Mouse (Mus musculus) testis, postnatal 10 days (tissue): ENCODE data around the gene Plekha8.

Source experiments
- DNase-seq: peaks from one replicate; pipeline ENCODE4 v3.0.0; 2021; ENCODE audit warnings: low spot score

Gene Plekha8

DNA sequence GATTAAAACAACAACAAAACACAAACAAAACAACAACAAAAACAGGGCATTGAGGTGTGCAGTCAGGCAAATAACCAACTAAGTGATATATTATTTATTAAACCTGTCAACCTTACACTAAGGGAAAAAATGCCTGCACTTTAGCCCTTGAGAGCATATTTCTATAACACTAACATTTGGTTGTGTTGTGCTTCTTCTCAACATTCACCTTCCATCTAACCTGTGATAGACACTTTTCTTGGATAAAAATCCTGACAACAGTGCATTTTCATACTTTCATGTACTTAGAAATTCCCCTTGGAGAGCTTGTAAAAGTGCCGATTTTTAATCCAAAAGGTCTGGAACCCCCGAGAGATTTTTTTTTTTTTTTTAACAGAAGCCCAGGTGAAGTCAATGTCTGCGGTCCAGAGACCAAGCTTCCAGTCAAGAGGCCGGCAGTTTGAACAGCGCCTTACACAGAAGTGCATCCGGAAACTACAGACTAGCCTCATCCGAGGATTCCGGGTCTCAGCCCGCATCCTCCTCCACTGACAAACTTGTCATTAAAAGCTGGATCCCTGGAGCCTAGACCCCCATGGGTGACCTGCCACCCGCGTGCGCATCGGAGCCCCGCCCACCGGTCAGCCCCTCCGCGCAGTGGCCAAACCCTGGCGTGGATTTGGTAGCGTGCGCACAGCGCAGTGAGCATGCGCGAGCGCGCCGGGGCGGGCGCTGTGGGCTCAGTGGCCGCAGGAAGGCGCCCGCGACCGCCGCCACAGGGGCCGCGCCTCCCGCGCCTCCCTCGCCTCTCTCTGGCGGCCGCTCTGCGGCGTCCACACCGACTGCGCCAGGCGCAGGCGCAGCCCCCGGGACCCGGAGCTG is at the start of gene Plekha8:
Plekha8 (plus strand) TSS at position 643 of the 861 bp plus-strand sequence.
- peak; percentile 96 for DNase-seq

DNA sequence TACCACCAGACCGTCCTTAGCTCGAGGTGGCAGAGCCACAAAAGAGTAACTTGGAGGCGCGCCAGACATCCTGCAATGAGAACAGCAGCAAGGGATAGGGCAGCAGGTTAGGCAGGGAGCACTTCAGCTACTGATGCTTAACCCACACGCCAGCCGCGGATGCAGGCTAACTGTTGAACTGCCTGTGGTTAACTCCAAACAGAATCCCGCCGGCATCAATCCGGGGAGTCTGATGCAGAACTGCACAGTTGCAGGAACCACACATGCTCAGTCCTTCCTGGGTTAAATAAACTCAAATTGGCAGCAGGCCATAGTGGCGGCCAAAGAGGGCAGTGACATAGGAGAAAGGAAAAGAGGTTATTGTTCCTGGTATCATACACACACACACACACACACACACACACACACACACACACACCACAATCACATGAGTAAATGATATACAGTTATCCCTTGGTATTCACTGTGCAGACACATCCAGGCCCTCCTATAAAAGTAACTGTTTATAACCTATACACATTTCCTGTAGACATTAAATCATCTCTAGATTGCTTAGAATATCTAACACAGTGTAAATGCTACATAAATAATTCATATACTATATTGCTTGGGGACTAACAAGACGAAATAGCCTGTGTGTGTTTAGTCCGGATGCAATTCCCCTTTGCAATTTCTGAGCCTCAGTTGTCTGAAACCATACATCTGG is 46.4 kb upstream of the Plekha8 start:
- DNase-seq, result peak; percentile 68

DNA sequence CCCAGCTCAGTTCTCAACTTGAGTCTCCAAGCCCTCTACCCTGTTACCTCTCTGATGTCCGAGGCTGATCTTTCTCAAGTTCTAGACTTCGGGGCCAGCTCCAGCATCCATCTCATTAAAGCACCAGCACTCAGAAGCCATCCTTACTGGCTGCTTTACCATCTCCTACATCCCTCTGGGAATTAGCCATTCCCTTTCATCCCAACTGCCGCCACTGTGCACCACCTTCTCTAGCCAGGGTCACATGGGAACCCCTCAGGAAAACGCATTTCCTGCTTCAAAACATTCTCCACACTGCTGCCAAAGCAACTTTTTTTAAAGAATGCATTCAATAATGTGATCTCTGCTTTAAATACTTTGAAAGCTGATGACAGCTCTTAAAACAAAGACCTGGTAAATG is 45.6 kb upstream of the Plekha8 start:
- no peak for DNase-seq

DNA sequence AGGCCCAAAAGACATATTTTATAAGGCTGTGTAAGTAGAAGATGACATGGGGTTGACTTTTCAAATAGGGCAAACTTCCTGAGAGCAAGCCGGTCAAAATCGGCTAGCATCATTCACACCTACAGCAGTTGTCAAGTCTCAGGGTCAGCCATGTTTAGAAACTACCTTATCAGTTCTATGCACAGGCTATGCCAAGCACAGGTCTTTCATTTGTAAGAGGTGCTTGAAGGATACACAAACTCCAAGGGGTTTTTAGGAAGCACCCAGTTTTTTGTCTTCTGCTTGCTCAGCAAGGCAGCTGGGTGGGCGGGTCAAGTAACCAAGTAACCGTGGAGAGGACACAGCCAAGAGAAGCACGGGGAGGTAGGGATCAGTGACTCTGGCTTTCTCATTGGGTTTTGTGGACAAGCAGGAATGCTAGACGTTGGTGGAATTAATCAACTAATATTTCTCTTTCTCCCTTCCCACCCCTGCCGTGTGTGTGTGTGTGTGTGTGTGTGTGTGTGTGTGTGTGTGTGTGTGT is 44.0 kb upstream of the Plekha8 start:
- DNase-seq, result no peak

DNA sequence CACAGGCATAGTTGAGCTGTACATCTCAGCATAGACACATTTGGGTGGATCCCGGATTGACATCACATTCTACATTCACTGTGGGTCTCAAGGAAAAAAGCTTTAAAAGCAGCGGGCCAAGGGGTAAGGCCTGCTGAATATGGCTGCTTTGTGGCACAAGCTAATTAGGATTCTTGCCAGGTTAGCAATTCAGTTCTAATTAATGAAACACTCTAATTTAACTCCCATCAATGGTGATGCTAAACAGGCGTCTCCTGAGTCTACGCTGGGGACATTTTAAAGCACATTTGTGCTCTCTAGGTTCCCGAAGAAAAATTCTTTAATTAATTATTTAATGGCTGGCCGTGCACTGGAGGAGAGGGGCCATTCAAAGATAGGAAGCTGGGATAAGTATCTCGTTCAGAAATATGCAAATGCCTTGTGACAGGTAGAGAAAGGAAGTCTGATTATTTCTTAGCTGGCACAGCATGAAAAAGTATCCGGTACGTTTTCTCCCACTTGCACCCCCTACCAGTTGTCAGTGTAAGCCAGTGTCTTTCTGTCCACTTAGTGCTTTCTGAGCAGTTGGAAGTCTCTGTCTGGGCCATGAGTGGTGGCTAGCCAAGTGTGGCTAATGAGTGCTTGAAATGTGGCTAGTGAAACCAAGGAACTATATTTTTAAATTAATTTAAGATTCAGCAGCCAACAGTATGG is 42.0 kb upstream of the Plekha8 start:
- no peak for DNase-seq

GRCm38 (mm10) chr6:54553632-54554031 is 41.3 kb upstream of the Plekha8 start:
- DNase-seq, result no peak

DNA sequence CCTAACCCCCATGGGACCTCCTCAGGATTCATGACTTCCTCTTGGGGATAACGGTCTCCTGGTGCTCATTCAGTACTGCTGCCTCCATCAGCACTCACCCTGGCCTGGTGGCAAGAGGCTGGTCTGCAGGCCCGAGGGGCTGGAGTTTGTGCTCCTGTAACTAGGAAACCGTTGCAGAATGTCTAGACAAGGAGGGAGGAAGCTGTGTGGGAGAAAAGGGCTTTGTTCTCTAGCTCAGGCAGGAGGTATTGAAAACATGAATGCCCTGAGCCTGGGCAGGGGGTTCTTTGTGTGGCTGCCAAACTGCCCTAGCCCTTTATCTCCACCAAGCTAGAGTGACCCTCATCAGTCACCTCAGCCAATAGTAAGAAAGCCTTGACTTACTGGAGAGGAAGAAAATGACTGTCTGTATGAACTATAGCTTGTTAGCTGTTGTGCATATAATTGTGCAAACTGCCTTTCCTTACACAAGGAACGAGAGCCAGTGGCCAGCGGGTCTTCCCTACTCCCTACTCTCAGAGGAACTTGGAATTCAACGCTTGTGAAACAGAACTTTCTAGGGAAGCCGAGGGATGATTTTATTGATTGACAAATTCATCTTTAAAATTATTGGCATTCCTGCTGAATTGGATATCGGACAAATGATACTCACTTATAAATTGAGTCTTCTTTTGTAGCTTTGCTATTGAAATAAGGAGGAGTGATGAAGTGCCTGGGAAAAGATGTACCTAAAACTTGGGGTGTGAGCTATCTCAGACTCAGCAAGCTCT is 40.4 kb upstream of the Plekha8 start:
- DNase-seq, result no peak

- no peak for DNase-seq
Measured at GRCm38 (mm10) chr6:54555816-54556215, 39.1 kb upstream of the Plekha8 start.

DNA sequence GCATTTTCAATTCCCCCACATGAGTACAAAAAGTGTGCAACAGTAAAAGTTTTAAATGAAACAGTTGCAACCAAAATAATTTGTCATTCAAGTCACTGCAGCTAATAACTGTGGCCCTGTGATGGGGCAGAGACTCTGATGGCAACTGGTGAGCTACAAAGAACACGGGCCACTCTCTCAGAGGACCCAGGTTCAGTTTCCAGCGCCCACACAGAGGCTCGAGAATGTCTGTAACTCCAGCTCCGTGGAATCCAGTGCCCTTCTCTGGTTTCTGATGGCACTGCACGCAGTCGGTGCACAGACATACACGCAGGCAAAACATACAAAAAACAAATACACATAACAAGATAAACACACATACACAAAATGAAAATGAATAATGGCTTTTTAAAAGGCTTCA is 37.2 kb upstream of the Plekha8 start:
- no peak for DNase-seq

DNA sequence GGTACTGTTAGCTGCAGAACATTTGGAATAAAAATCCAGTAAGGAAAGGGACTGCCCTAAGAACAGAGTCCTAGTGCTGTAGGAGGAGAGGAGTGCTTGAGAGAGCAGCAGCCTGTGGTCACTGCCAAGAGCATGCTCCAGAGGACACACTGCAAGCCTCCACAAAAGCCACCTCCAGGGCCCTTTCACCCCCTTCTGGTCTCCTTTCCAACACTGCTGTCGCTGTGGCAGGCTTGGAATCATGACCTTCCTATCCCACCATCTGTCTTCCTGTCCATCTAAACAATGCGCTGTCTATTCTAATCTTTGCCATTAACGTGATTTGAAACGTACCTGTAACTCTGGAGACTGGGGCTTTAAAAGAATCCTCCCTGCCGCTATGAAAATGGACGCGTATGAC is 36.4 kb upstream of the Plekha8 start:
- no peak for DNase-seq

DNA sequence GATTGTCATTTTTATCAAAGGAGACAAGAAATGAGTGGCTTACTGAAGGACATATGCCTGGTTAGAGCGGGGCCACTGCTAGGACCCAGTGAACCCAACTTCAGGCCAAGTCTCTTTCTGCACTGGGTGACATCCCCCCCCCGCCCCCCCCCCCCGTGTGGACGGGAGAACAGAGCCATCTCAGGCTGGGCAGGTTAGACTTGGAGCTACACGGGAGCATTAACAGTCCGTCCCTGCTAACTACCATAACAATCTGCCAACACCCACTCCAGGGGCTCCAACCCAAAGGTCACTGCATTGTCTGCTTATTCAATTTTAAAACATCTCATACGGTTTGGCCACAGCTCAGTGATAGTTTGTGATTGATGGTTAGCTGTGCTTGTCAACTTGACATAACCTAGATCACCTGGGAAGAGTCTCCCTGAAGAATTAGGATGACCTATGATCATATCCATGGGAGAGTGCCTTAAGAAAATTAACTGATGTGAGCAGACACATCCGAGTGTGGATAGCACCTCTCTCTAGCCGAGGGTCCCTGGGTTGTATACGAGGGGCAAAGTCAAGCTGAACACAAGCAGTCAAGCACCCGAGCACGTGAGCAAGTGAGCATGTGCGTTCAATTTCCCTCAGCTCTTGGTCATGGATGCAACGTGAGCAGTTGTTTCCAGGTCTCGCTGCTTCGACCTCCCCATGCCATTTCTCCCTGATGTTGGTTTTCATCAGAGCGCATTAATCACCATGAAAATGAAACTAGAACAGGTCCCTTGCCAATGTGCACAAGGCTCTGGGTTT is 32.7 kb upstream of the Plekha8 start:
- no peak for DNase-seq

- no peak for DNase-seq
Measured at GRCm38 (mm10) chr6:54563561-54563960, 31.4 kb upstream of the Plekha8 start.

DNA sequence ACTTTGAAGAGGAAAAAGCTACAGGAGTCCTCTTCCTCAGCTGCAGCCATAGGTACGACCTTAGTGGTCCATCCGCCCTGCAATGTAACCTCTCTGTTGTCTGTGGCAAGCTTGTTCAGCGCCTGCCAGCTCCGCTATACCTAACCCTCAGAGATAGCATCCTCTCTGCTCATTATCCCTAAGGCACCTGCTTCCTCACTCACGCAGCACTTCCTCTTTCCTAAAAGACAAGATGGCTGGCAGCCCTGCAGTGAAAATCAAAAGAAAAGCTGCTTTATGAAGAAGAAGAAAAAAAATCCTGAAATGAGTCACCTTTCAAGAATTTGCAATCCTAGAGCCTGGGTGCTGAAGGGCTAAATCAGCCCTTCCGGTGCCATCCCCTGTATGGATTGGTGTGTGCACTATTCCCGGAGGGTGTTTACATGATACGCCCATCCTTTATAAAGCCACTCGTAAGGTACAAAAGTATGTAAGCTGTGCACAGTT is 30.4 kb upstream of the Plekha8 start:
- no peak for DNase-seq

GRCm38 (mm10) chr6:54565012-54565411 is 29.9 kb upstream of the Plekha8 start:
- DNase-seq, result peak; percentile 39

- DNase-seq, result peak; percentile 79
Measured at GRCm38 (mm10) chr6:54565665-54566545, 29.0 kb upstream of the Plekha8 start, which contains the start of gene Scrn1. Gene Scrn1 (minus strand): TSS chr6:54566489.

DNA sequence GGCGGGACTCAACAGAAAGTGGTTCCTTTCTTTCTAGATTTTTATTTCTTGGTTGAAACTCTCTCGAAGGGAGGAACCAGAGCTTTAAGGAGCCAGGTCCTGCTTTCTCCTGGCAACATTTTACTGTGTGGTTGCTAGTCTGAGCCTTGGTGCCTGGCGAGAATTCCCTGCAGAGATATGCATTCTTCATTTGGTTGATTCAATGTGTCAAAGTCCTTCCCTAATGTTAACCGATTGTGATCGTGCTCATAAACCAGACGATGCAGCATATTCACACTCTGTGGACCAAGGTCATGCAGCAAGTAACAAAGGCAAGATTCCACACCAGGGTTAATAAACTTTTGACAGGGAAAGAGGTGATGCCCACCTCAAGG is 28.4 kb upstream of the Plekha8 start:
- DNase-seq, result no peak

DNA sequence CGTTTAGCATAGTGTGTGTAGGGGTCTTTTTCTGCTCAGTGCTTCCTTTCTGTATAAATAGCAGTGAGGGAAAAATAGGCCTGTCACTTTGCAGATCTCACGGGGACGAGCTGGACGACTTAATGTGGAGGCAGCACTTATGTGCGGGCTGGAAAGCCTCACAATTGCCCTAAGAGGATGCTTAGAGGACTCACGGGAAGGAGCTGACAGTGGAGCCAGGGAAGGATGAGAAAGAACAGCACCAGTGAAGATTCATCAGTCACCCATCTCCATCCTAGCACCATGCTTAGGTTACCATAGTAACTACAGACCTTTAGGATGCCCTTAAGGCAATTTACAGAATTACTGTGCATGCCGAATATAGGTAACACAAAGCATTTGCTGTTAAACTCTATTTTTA is 25.1 kb upstream of the Plekha8 start:
- DNase-seq, result peak; percentile 25

DNA sequence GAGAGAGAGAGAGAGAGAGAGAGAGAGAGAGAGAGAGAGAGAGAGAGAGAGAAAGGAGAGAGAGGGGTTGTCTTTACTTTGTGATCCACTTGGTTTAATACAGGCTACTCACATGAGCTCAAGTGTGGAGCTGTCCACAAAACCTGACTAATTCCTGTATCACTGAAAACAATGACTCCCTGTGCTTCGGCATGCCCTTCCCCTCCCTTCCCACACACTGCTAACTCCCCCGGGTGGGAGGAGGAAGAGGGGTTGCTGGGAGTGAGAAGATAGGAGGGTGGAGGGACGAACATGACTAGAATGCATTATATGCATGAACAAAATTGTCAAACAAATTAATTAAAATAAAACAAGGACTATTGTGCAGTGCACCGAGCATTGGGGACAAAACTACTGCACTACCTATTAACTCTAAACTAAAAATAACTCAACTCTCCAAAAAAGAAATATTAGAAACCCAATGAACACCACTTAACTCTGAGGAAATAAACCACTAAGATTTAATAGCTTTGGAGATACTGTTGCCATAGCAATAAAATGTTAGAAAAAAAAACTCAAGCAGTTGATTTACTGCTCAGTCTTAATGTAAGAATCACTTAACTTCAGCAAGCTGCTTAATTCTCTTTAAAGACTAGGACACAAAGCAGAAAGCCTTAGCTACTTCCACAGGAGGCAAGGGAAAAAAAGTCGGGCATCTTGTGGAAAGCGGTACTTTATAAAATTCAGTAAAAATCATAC is 21.5 kb upstream of the Plekha8 start:
- DNase-seq, result peak; percentile 68

DNA sequence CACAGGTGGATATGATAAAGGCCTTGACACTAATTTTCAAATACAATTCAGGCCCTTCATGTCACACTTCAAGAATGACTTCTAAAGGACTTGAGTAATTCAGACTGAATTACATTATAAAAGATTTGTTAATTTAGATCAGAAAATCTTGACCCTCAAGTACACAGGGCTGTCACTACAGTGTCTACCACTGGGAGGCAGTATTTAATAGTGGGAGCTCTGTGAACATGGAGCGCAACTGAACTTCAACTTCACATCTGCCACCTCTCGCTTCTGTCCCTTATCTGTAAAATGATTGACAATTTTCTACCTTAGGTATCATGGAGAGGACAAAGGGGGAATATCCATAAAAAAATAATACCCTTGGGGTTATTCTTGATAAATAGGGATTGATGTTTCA is 8.7 kb upstream of the Plekha8 start:
- peak; percentile 62 for DNase-seq
